Mouse (Mus musculus): ENCODE data around the gene Nphp1. TPM values are rescaled to one million over a fixed set of nuclear protein-coding genes. Genes with fewer than 3 reads are reported as not detected.

Nphp1 gene
- polyA plus RNA-seq, 1 experiment from 2014 or later: 39.7 TPM

GRCm38 (mm10) chr2:127722176-127722892 is 66.4 kb downstream of the Nphp1 start:
- no peaks in the 10 kb centered on the region for H3K9me3 ChIP-seq
- ATAC-seq (ENCODE audit: borderline replicate concordance, extremely low read depth, low FRiP score, low TSS enrichment): peak; percentile 89
- no peaks in the 10 kb centered on the region for H3K27me3 ChIP-seq
- H3K9ac ChIP-seq: no peak overlapping the region
- H3K27ac ChIP-seq: peak overlapping the region; percentile 90
- 22% methylated on average over 7 of the region's 7 CpGs for WGBS
- no peak overlapping the region for H3K4me2 ChIP-seq
- H3K4me3 ChIP-seq: no peak overlapping the region
- H3K4me1 ChIP-seq: peaks cover 27% of the 10 kb centered on the region
- no peaks in the 10 kb centered on the region for H3K36me3 ChIP-seq

DNA sequence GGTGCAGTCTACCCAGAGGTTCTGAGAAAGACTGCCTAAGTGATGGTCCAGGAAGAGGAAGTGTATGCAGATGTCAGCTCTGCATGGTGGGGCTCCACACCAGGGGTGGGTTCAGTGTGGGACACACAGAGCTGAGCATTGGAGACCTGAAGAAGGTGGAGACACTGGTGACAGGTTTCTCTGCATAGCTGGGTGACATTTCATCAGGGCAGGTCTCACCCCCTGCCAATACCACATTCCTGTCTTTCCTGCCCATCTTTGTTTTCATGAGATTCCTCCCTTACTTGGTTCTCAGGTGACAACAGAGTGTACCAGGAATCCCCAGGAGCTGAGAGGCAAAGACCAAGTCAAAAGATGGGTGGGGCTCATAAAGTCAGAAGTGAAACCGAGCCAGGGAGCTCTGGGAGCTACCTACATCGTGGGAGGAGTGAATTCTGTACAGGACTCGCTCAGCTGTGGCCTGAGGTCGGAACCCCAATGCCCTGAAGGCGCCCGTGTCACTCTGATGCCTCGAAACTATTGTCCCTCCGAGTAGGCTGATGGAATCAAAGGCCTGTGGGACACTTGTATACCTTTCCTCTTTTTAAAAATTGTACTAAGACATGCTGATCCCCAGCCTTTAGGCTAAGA is 69.7 kb downstream of the Nphp1 start:
- WGBS: 64% methylated on average over 8 of the region's 8 CpGs
- Histone ChIP-seq H3K36me3 (no peaks in the 10 kb centered on the region), H3K9me3 (no peaks in the 10 kb centered on the region), H3K27ac (no peak overlapping the region), H3K4me2 (no peak overlapping the region), H3K27me3 (no peaks in the 10 kb centered on the region), H3K4me3 (no peak overlapping the region), H3K9ac (no peak overlapping the region), H3K4me1 (peaks cover 30% of the 10 kb centered on the region)
- ATAC-seq (ENCODE audit: borderline replicate concordance, extremely low read depth, low FRiP score, low TSS enrichment): no peak

- ATAC-seq (ENCODE audit: borderline replicate concordance, extremely low read depth, low FRiP score, low TSS enrichment): no peak
- H3K27me3 ChIP-seq: no peaks in the 10 kb centered on the region
Measured at GRCm38 (mm10) chr2:127714726-127715125, 74.0 kb downstream of the Nphp1 start.

GRCm38 (mm10) chr2:127708792-127709191 is 79.9 kb downstream of the Nphp1 start:
- Histone ChIP-seq H3K4me1 (no peaks in the 10 kb centered on the region), H3K9me3 (no peaks in the 10 kb centered on the region), H3K4me2 (no peak overlapping the region), H3K4me3 (no peak overlapping the region), H3K27me3 (no peaks in the 10 kb centered on the region), H3K36me3 (no peaks in the 10 kb centered on the region), H3K9ac (no peak overlapping the region), H3K27ac (no peak overlapping the region)
- WGBS: 79% methylated on average over 3 of the region's 3 CpGs
- ATAC-seq (ENCODE audit: borderline replicate concordance, extremely low read depth, low FRiP score, low TSS enrichment): no peak

More at GRCm38 (mm10) chr2:127714726-127715125, 74.0 kb downstream of the Nphp1 start:
- no peaks in the 10 kb centered on the region for H3K36me3 ChIP-seq
- no peak overlapping the region for H3K9ac ChIP-seq
- H3K4me2 ChIP-seq: no peak overlapping the region
- no peak overlapping the region for H3K4me3 ChIP-seq
- peaks cover 4% of the 10 kb centered on the region; the same call in 1 of the 2 replicates for H3K4me1 ChIP-seq
- H3K9me3 ChIP-seq: no peaks in the 10 kb centered on the region
- H3K27ac ChIP-seq: no peak overlapping the region
- WGBS: 64% methylated on average over 3 of the region's 3 CpGs

GRCm38 (mm10) chr2:127708060-127708459 is 80.6 kb downstream of the Nphp1 start:
- Histone ChIP-seq H3K9me3 (no peaks in the 10 kb centered on the region), H3K27ac (no peak overlapping the region), H3K9ac (no peak overlapping the region), H3K27me3 (no peaks in the 10 kb centered on the region), H3K4me1 (no peaks in the 10 kb centered on the region), H3K36me3 (no peaks in the 10 kb centered on the region), H3K4me3 (no peak overlapping the region), H3K4me2 (no peak overlapping the region)
- ATAC-seq (ENCODE audit: borderline replicate concordance, extremely low read depth, low FRiP score, low TSS enrichment): no peak
- 58% methylated on average over 3 of the region's 3 CpGs for WGBS

DNA sequence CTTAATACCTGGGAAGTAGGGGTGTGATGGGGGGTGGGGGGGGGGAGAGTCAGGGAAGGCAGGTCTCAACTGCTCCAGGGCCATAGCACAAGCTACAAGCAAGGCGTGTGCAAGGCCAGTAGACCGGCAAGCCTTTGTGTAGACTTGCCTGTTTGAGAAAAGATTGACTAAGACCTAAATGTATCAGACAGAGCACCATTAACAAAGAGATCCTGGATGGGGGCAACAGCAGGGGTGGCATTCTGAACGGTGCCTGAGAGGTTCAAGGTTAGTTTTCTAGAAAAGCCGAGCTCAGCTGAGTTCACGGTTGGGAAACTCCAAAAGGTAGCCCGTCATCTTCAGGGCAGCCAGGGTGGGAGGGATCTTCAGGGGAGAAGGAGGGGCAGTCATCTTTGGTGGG is 83.4 kb downstream of the Nphp1 start:
- no peak for ATAC-seq (ENCODE audit: borderline replicate concordance, extremely low read depth, low FRiP score, low TSS enrichment)
- Histone ChIP-seq H3K4me1 (no peaks in the 10 kb centered on the region), H3K36me3 (no peaks in the 10 kb centered on the region), H3K27me3 (no peaks in the 10 kb centered on the region), H3K4me3 (no peak overlapping the region), H3K27ac (no peak overlapping the region), H3K9ac (no peak overlapping the region), H3K9me3 (no peaks in the 10 kb centered on the region), H3K4me2 (no peak overlapping the region)
- WGBS: 87% methylated on average over 6 of the region's 6 CpGs

Other genes with a start within 250 kb of the Nphp1 start
- gene Prom2, start 247.4 kb downstream of the Nphp1 start, polyA plus RNA-seq (2015; fragmentation: Nextera tagmentation; extraction: Ambion mirVana): 2.2 and 2.7 TPM in 2 replicates
- 4.4 TPM in 2 replicates for gene Zfp661, start 201.8 kb downstream of the Nphp1 start, polyA plus RNA-seq (2015; fragmentation: Nextera tagmentation; extraction: Ambion mirVana)
- 123 and 128 TPM in 2 replicates for gene Mrps5, start 201.7 kb downstream of the Nphp1 start, polyA plus RNA-seq (2015; fragmentation: Nextera tagmentation; extraction: Ambion mirVana)
- gene Mal, start 132.2 kb downstream of the Nphp1 start, polyA plus RNA-seq (2015; fragmentation: Nextera tagmentation; extraction: Ambion mirVana): 11.2 and 14.3 TPM in 2 replicates
- gene Mall, start 59.0 kb downstream of the Nphp1 start, polyA plus RNA-seq (2015; fragmentation: Nextera tagmentation; extraction: Ambion mirVana): 3.9 and 4.6 TPM in 2 replicates
- 31.9 and 32.0 TPM in 2 replicates for gene Mtln, start 3.6 kb upstream of the Nphp1 start, polyA plus RNA-seq (2015; fragmentation: Nextera tagmentation; extraction: Ambion mirVana)
- gene Bub1, start 43.0 kb upstream of the Nphp1 start, polyA plus RNA-seq (2015; fragmentation: Nextera tagmentation; extraction: Ambion mirVana): 67.3 and 68.0 TPM in 2 replicates
- gene Acoxl, start 50.0 kb upstream of the Nphp1 start, polyA plus RNA-seq (2015; fragmentation: Nextera tagmentation; extraction: Ambion mirVana): 0.09 and 0.17 TPM in 2 replicates

All from lung, embryonic 15.5 days (tissue).